Mouse (Mus musculus) duodenum, adult 2 months (tissue): Measurements from ENCODE around the gene E030030I06Rik. TPM values are rescaled to one million over a fixed set of nuclear protein-coding genes. Genes with fewer than 3 reads are reported as not detected.

Source experiments
- polyA plus RNA-seq: library from polyadenylated mRNA; depleted of rRNA; stranded (reverse); fragments of >200 nt; gene quantifications from 2 replicates; pipeline ENCODE4 v1.2.3, GENCODE M21; 2012; ENCODE audit warnings: low replicate concordance; rRNA removed

E030030I06Rik gene
- 5.1 and 7.5 TPM in 2 replicates for polyA plus RNA-seq

GRCm38 (mm10) chr10:22149073-22149690, at the start of gene E030030I06Rik:
Gene E030030I06Rik, minus strand, starts transcription at chr10:22149270.

DNA sequence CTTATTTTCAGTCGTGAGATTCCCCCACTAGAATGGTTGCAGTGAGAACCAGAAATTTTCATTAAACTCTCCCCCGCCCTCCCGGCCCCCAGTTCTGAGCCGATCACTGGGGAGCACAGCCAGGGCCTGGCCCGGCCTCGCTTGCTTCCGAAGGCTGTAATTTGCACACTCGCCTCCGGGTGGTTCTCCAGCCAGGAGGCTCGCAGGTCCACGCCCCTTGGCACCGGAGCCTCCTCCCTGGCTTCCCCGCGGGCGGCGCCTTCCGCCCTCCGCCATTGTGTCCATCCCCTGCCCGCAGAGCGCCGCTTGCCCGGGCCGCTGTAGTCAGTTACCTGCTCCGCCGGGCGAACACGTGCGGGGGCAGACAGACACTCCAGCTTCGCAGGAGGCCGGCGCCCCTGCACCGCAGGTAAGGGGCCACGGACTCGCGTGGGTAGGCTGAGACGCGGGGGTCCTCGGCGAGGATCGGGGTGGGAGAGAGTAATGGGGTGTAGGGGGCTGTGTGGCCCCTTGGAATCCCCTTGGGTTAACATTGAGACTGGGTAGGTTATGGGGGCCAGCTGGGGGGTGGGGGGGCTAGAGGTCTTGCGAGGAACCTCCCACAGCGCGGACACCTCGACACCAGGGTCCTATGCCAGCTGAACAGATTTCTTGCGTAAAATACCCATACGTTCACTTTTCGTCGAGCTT, 9.4 kb upstream of the E030030I06Rik start, which contains the start of the genes Raet1e and H60b:
TSS of gene Raet1e (plus strand) at position 260 of the 690 bp plus-strand sequence.
TSS of gene H60b (plus strand) at position 277 of the 690 bp plus-strand sequence.

GRCm38 (mm10) chr10:22067979-22068378, 81.1 kb downstream of the E030030I06Rik start, which contains the start of gene 4930444G20Rik:
Gene 4930444G20Rik, minus strand, starts transcription at chr10:22068079.

Other genes starting within 250 kb of the E030030I06Rik start
- gene 4930444G20Rik, start 81.2 kb downstream of the E030030I06Rik start, polyA plus RNA-seq: not detected in 2 replicates
- 0.11 TPM in 2 replicates for gene Raet1e, start 9.3 kb upstream of the E030030I06Rik start, polyA plus RNA-seq
- not detected in 2 replicates for gene H60b, start 9.3 kb upstream of the E030030I06Rik start, polyA plus RNA-seq
- not detected in 2 replicates for gene Raet1d, start 211.3 kb upstream of the E030030I06Rik start, polyA plus RNA-seq